Mouse (Mus musculus) kidney, embryonic 16.5 days (tissue): Measurements from ENCODE around the gene Samd1. TPM values are rescaled to one million over a fixed set of nuclear protein-coding genes. Genes with fewer than 3 reads are reported as not detected.

Experiments
- ATAC-seq: fragments of 200-750 bp; cut with Nextera tagmentation; 2 replicates; pipeline ENCODE4 v1.8.0; 2017; ENCODE audit warnings: moderate TSS enrichment; ENCODE audit not compliant: low FRiP score, low TSS enrichment
- H3K27ac ChIP-seq: fragments of 300-500 bp; sonication (generic); 2 replicates; pipeline ENCODE4 v1.5.1; 2014; ENCODE audit warnings: low read length
- H3K27me3 ChIP-seq: fragments of 300-500 bp; sonication (generic); 2 replicates; pipeline ENCODE4 v1.6.1; 2014; ENCODE audit warnings: low read length, control low read depth, mixed read lengths; ENCODE audit not compliant: insufficient read depth
- H3K36me3 ChIP-seq: fragments of 300-500 bp; sonication (generic); 2 replicates; pipeline ENCODE4 v1.6.1; 2014; ENCODE audit warnings: low read length, control low read depth, mixed read lengths; ENCODE audit not compliant: insufficient read depth
- H3K4me1 ChIP-seq: fragments of 300-500 bp; sonication (generic); 2 replicates; pipeline ENCODE4 v1.6.1; 2014; ENCODE audit warnings: low read length, control low read depth, mixed read lengths; ENCODE audit not compliant: insufficient read depth
- H3K4me2 ChIP-seq: fragments of 300-500 bp; sonication (generic); replicated peaks from 2 replicates; pipeline ENCODE4 v1.6.1; 2014; ENCODE audit warnings: low read depth, low read length
- H3K4me3 ChIP-seq: fragments of 300-500 bp; sonication (generic); 2 replicates; pipeline ENCODE4 v1.5.1; 2014; ENCODE audit warnings: mild to moderate bottlenecking, low read length
- H3K9ac ChIP-seq: fragments of 300-500 bp; sonication (generic); replicated peaks from 2 replicates; pipeline ENCODE4 v1.6.1; 2014; ENCODE audit warnings: low read length
- H3K9me3 ChIP-seq: fragments of 300-500 bp; sonication (generic); 2 replicates; pipeline ENCODE4 v1.6.1; 2016; ENCODE audit warnings: low read length, control low read depth
- WGBS: fragments of 180-500 bp; shearing (Covaris S2); extraction: QIAGEN DNeasy Blood & Tissue Kit; methylation state at CpG from one replicate; pipeline ENCODE4 v1.1.7; 2014; 5-methylcytosine and 5-hydroxymethylcytosine counted together
- polyA plus RNA-seq: library from polyadenylated mRNA; unstranded; fragments of >200 nt; fragmentation: Nextera tagmentation; extraction: Ambion mirVana; gene quantifications from 2 replicates; pipeline ENCODE4 v1.2.1, GENCODE M21; 2015

Gene Samd1
- polyA plus RNA-seq, 1 experiment from 2014 or later = 9.4 TPM

- Histone ChIP-seq H3K4me3 (peak within 1 kb of the TSS; percentile 93), H3K9me3 (no peaks in the 10 kb centered on the region), H3K27ac (peak within 1 kb of the TSS; percentile 74), H3K27me3 (no peaks in the 10 kb centered on the region), H3K36me3 (peaks cover 14% of the 10 kb centered on the region; the same call in 1 of the 2 replicates), H3K9ac (peak within 1 kb of the TSS; percentile 90), H3K4me1 (peaks cover 25% of the 10 kb centered on the region), H3K4me2 (peak within 1 kb of the TSS; percentile 88)
- WGBS = 0% methylated on average over 72 of the region's 94 CpGs
- peak; percentile 100 for ATAC-seq
Measured at GRCm38 (mm10) chr8:83972150-83973120, 25.0 kb upstream of the Samd1 start, which contains the start of gene Prkaca. Gene Prkaca (plus strand): TSS chr8:83972993.

- Histone ChIP-seq H3K27me3 (no peaks in the 10 kb centered on the region), H3K4me2 (peak overlapping the region; percentile 87), H3K36me3 (peaks cover 9% of the 10 kb centered on the region; the same call in 1 of the 2 replicates), H3K9ac (peak overlapping the region; percentile 90), H3K4me3 (peak overlapping the region; percentile 93), H3K27ac (peak overlapping the region; percentile 56), H3K9me3 (no peaks in the 10 kb centered on the region), H3K4me1 (peaks cover 31% of the 10 kb centered on the region)
- ATAC-seq = peak; percentile 0
- 2% methylated on average over 32 of the region's 37 CpGs for WGBS
Measured at GRCm38 (mm10) chr8:83973161-83974031, 24.1 kb upstream of the Samd1 start.

GRCm38 (mm10) chr8:83974521-83974920 is 23.0 kb upstream of the Samd1 start:
- Histone ChIP-seq H3K27ac (no peak overlapping the region), H3K9ac (no peak overlapping the region; the same call in 1 of the 2 replicates), H3K27me3 (no peaks in the 10 kb centered on the region), H3K4me1 (peaks cover 31% of the 10 kb centered on the region), H3K4me2 (peak overlapping the region; percentile 87), H3K9me3 (no peaks in the 10 kb centered on the region), H3K36me3 (peaks cover 4% of the 10 kb centered on the region; the same call in 1 of the 2 replicates), H3K4me3 (no peak overlapping the region)
- no peak for ATAC-seq
- WGBS = 83% methylated on average over 4 of the region's 4 CpGs

GRCm38 (mm10) chr8:83976101-83976630 is 21.3 kb upstream of the Samd1 start:
- ATAC-seq = no peak
- H3K27ac ChIP-seq = no peak overlapping the region
- 73% methylated on average over 4 of the region's 4 CpGs for WGBS
- 0 out of 2 replicates have a peak overlapping the region, but pooled peaks have one; percentile 12 for H3K9ac ChIP-seq
- no peaks in the 10 kb centered on the region for H3K27me3 ChIP-seq
- peaks cover 31% of the 10 kb centered on the region for H3K4me1 ChIP-seq
- no peak overlapping the region for H3K4me3 ChIP-seq
- peaks cover 6% of the 10 kb centered on the region for H3K36me3 ChIP-seq
- no peak overlapping the region for H3K4me2 ChIP-seq
- H3K9me3 ChIP-seq = no peaks in the 10 kb centered on the region

GRCm38 (mm10) chr8:83976779-83977350 is 20.6 kb upstream of the Samd1 start:
- Histone ChIP-seq H3K4me2 (no peak overlapping the region), H3K9ac (no peak overlapping the region), H3K4me3 (no peak overlapping the region), H3K4me1 (peaks cover 28% of the 10 kb centered on the region), H3K27ac (no peak overlapping the region), H3K9me3 (no peaks in the 10 kb centered on the region), H3K27me3 (no peaks in the 10 kb centered on the region), H3K36me3 (peaks cover 13% of the 10 kb centered on the region)
- WGBS = 87% methylated on average over 5 of the region's 5 CpGs
- no peak for ATAC-seq

- H3K4me1 ChIP-seq = peaks cover 26% of the 10 kb centered on the region
- 0 out of 2 replicates have a peak overlapping the region, but pooled peaks have one; percentile 1 for H3K9ac ChIP-seq
- no peaks in the 10 kb centered on the region for H3K27me3 ChIP-seq
- ATAC-seq = no peak
- WGBS = 51% methylated on average over 6 of the region's 6 CpGs
- no peak overlapping the region for H3K4me2 ChIP-seq
- peaks cover 21% of the 10 kb centered on the region for H3K36me3 ChIP-seq
- H3K27ac ChIP-seq = peak overlapping the region; percentile 13; the same call in 1 of the 2 replicates
- H3K9me3 ChIP-seq = no peaks in the 10 kb centered on the region
- no peak overlapping the region for H3K4me3 ChIP-seq
Measured at GRCm38 (mm10) chr8:83977646-83978045, 19.8 kb upstream of the Samd1 start.

- H3K9ac ChIP-seq = no peak overlapping the region
- no peak for ATAC-seq
- no peaks in the 10 kb centered on the region for H3K27me3 ChIP-seq
- H3K9me3 ChIP-seq = no peaks in the 10 kb centered on the region; the same call in 1 of the 2 replicates
- 76% methylated on average over 9 of the region's 9 CpGs for WGBS
- H3K4me3 ChIP-seq = no peak overlapping the region
- peak overlapping the region; percentile 13; the same call in 1 of the 2 replicates for H3K27ac ChIP-seq
- H3K36me3 ChIP-seq = peaks cover 26% of the 10 kb centered on the region
- no peak overlapping the region for H3K4me2 ChIP-seq
- peaks cover 26% of the 10 kb centered on the region for H3K4me1 ChIP-seq
Measured at GRCm38 (mm10) chr8:83978200-83978599, 19.3 kb upstream of the Samd1 start.

GRCm38 (mm10) chr8:83980250-83980649 is 17.2 kb upstream of the Samd1 start:
- no peaks in the 10 kb centered on the region; the same call in 1 of the 2 replicates for H3K9me3 ChIP-seq
- H3K4me3 ChIP-seq = no peak overlapping the region
- peaks cover 42% of the 10 kb centered on the region for H3K36me3 ChIP-seq
- H3K9ac ChIP-seq = no peak overlapping the region
- no peak overlapping the region for H3K27ac ChIP-seq
- H3K27me3 ChIP-seq = no peaks in the 10 kb centered on the region
- WGBS = 84% methylated on average over 1 of the region's 1 CpGs
- H3K4me2 ChIP-seq = no peak overlapping the region
- H3K4me1 ChIP-seq = peaks cover 13% of the 10 kb centered on the region
- ATAC-seq = no peak

GRCm38 (mm10) chr8:83980845-83981244 is 16.6 kb upstream of the Samd1 start:
- no peak for ATAC-seq
- H3K4me2 ChIP-seq = no peak overlapping the region
- no peaks in the 10 kb centered on the region; the same call in 1 of the 2 replicates for H3K9me3 ChIP-seq
- WGBS = 84% methylated on average over 8 of the region's 8 CpGs
- H3K27me3 ChIP-seq = no peaks in the 10 kb centered on the region
- no peak overlapping the region for H3K4me3 ChIP-seq
- H3K9ac ChIP-seq = no peak overlapping the region
- peaks cover 13% of the 10 kb centered on the region for H3K4me1 ChIP-seq
- H3K36me3 ChIP-seq = peaks cover 45% of the 10 kb centered on the region
- no peak overlapping the region for H3K27ac ChIP-seq
